Mouse (Mus musculus): Measurements from ENCODE around the gene Mrvi1.

The Mrvi1 gene

GRCm38 (mm10) chr7:110982053-110982705, at the start of gene Mrvi1:
Mrvi1 (minus strand) TSS chr7:110982461.
- peak; percentile 84 for DNase-seq (ENCODE audit: low spot score)

- DNase-seq (ENCODE audit: low spot score): no peak
Observed at GRCm38 (mm10) chr7:111029046-111029553, 46.8 kb upstream of the Mrvi1 start.

- peak; percentile 92 for DNase-seq (ENCODE audit: low spot score)
Observed at GRCm38 (mm10) chr7:111028281-111029045, 46.2 kb upstream of the Mrvi1 start, which contains the start of gene Ctr9. Ctr9 (plus strand) TSS chr7:111028951.

- no peak for DNase-seq (ENCODE audit: low spot score)
Observed at GRCm38 (mm10) chr7:111024912-111025311, 42.7 kb upstream of the Mrvi1 start.

- DNase-seq (ENCODE audit: low spot score): no peak
Observed at GRCm38 (mm10) chr7:111024068-111024594, 41.9 kb upstream of the Mrvi1 start.

- no peak for DNase-seq (ENCODE audit: low spot score)
Observed at GRCm38 (mm10) chr7:111020814-111021213, 38.6 kb upstream of the Mrvi1 start.

- DNase-seq (ENCODE audit: low spot score): no peak
Observed at GRCm38 (mm10) chr7:111016921-111017320, 34.7 kb upstream of the Mrvi1 start.

- no peak for DNase-seq (ENCODE audit: low spot score)
Observed at GRCm38 (mm10) chr7:111015731-111016130, 33.5 kb upstream of the Mrvi1 start.

- DNase-seq (ENCODE audit: low spot score): peak; percentile 88
Observed at GRCm38 (mm10) chr7:111014893-111015292, 32.6 kb upstream of the Mrvi1 start.

- no peak for DNase-seq (ENCODE audit: low spot score)
Observed at GRCm38 (mm10) chr7:111014039-111014605, 31.9 kb upstream of the Mrvi1 start.

GRCm38 (mm10) chr7:111004136-111004840, 22.0 kb upstream of the Mrvi1 start:
- DNase-seq (ENCODE audit: low spot score): no peak

- DNase-seq (ENCODE audit: low spot score): no peak
Observed at GRCm38 (mm10) chr7:110998887-110999827, 16.9 kb upstream of the Mrvi1 start.

- DNase-seq (ENCODE audit: low spot score): no peak
Observed at GRCm38 (mm10) chr7:110991221-110991494, 8.9 kb upstream of the Mrvi1 start.

- no peak for DNase-seq (ENCODE audit: low spot score)
Observed at GRCm38 (mm10) chr7:110990356-110991220, 8.3 kb upstream of the Mrvi1 start.

- DNase-seq (ENCODE audit: low spot score): peak; percentile 72
Observed at GRCm38 (mm10) chr7:110989286-110989879, 7.1 kb upstream of the Mrvi1 start.

GRCm38 (mm10) chr7:110988081-110988480, 5.8 kb upstream of the Mrvi1 start:
- DNase-seq (ENCODE audit: low spot score): peak; percentile 26

- DNase-seq (ENCODE audit: low spot score): no peak
Observed at GRCm38 (mm10) chr7:110985581-110986265, 3.5 kb upstream of the Mrvi1 start.

- no peak for DNase-seq (ENCODE audit: low spot score)
Observed at GRCm38 (mm10) chr7:110983621-110984020, 1.4 kb upstream of the Mrvi1 start.

GRCm38 (mm10) chr7:110982764-110983163, 503 bp upstream of the Mrvi1 start:
- peak; percentile 48 for DNase-seq (ENCODE audit: low spot score)
